Mouse (Mus musculus) thymus, adult 2 months (tissue): ENCODE data around the gene Sorl1.

ENCODE experiments used
- CTCF ChIP-seq: fragments of 200-500 bp; IDR thresholded peaks from 2 replicates; pipeline ENCODE4 v1.5.1; 2012; ENCODE audit warnings: mild to moderate bottlenecking, control low read depth, low read length, moderate library complexity, borderline replicate concordance; ENCODE audit not compliant: control insufficient read depth, poor library complexity, insufficient read depth; ENCODE audit errors: extremely low read depth
- POLR2A ChIP-seq: fragments of 200-500 bp; IDR thresholded peaks from 2 replicates; pipeline ENCODE4 v1.6.1; 2012; ENCODE audit warnings: mild to moderate bottlenecking, low read length, control low read depth, moderate library complexity; ENCODE audit not compliant: control insufficient read depth, poor library complexity, insufficient read depth; ENCODE audit errors: extremely low read depth

DNA sequence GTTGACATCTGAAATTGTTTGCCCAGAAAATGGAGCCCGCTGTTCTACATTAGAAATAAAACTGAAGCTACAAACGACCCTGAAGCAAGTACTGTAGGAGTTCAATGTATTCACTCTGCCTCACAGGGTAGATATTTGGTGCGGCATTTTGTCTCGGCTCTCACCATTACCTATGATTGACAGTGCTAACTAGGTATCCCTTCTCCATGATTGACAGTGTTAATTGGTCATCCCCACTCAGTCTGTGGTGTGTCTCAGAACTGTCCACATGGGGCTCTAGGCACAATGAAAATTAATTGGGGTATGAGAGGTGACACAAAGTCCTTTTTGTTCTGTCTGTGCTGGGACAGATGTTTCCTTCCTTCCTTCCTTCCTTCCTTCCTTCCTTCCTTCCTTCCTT, 23.9 kb upstream of the Sorl1 start:
- TF ChIP-seq CTCF (no peak), POLR2A (no peak)
